Mouse (Mus musculus): ENCODE data around the gene Epha7. TPM values are rescaled to one million over a fixed set of nuclear protein-coding genes. Genes with fewer than 3 reads are reported as not detected.

Epha7 gene
- polyA plus RNA-seq, 1 experiment from 2014 or later: 61.3 TPM

DNA sequence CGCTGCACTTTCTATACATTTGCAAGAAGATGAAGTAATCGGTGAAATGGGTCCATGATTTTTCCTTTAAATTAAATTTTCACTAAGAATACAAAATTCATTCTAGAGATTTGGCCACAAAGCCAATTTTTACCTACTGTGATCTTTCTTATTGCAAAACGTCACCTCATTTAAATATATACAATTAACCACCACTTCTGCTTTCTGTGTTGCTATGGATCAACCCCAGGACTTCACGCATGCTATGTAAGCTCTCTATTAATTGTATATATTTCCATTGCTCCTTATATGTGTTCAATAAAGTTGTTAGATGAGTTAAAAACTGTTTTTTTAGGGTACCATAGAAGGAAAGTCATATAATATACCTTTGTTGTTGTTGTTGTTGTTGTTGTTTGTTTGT lies 86.4 kb downstream of the Epha7 start:
- Histone ChIP-seq H3K4me1 (ENCODE audit: insufficient read depth) (no peaks in the 10 kb centered on the region), H3K27me3 (ENCODE audit: insufficient read depth, low read length) (no peaks in the 10 kb centered on the region), H3K27ac (ENCODE audit: low read depth) (no peak overlapping the region), H3K36me3 (ENCODE audit: insufficient read depth) (no peaks in the 10 kb centered on the region), H3K9me3 (ENCODE audit: low read depth, low read length) (no peaks in the 10 kb centered on the region), H3K4me3 (ENCODE audit: low read depth, low read length) (no peak overlapping the region), H3K9ac (no peak overlapping the region), H3K4me2 (no peak overlapping the region)
- WGBS: 93% methylated on average over 4 of the region's 4 CpGs
- no peak for TF ChIP-seq CTCF (IDR thresholded peaks at IDR 0.05; ENCODE audit: low read depth)
- ATAC-seq (ENCODE audit: insufficient read depth) (no peak), DNase-seq (no peak)

DNA sequence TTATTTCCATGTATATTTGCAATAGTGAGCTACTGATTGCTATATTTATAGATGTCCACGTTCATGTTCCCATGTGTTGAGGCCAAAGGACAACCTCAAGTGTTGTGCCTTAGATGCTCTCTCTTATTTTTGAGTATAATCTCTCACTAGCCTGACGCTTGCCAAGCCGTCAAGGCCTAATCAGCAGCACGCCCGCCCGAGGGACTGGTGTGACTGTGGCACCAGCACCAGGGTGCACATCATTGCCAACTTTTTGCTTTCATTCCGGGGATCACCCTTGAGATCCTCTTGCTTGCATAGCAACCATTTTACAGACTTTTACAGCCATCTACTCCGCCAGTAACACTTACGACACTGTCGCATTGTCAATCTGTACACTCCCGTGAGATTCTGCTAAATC lies 86.9 kb downstream of the Epha7 start:
- Histone ChIP-seq H3K9me3 (ENCODE audit: low read depth, low read length) (no peaks in the 10 kb centered on the region), H3K27me3 (ENCODE audit: insufficient read depth, low read length) (no peaks in the 10 kb centered on the region), H3K4me1 (ENCODE audit: insufficient read depth) (no peaks in the 10 kb centered on the region), H3K4me3 (ENCODE audit: low read depth, low read length) (no peak overlapping the region), H3K9ac (no peak overlapping the region), H3K4me2 (no peak overlapping the region), H3K27ac (ENCODE audit: low read depth) (no peak overlapping the region), H3K36me3 (ENCODE audit: insufficient read depth) (no peaks in the 10 kb centered on the region)
- DNase-seq: no peak
- no peak for ATAC-seq (ENCODE audit: insufficient read depth)
- no peak for TF ChIP-seq CTCF (IDR thresholded peaks at IDR 0.05; ENCODE audit: low read depth)
- WGBS: 88% methylated on average over 11 of the region's 11 CpGs

GRCm38 (mm10) chr4:28901496-28901895 lies 88.6 kb downstream of the Epha7 start:
- Histone ChIP-seq H3K36me3 (ENCODE audit: insufficient read depth) (no peaks in the 10 kb centered on the region), H3K4me3 (ENCODE audit: low read depth, low read length) (no peak overlapping the region), H3K9ac (no peak overlapping the region), H3K4me2 (no peak overlapping the region), H3K27me3 (ENCODE audit: insufficient read depth, low read length) (no peaks in the 10 kb centered on the region), H3K9me3 (ENCODE audit: low read depth, low read length) (no peaks in the 10 kb centered on the region), H3K27ac (ENCODE audit: low read depth) (no peak overlapping the region), H3K4me1 (ENCODE audit: insufficient read depth) (no peaks in the 10 kb centered on the region)
- TF ChIP-seq CTCF (IDR thresholded peaks at IDR 0.05; ENCODE audit: low read depth): no peak
- 92% methylated on average over 5 of the region's 5 CpGs for WGBS
- DNase-seq: no peak
- no peak for ATAC-seq (ENCODE audit: insufficient read depth)

GRCm38 (mm10) chr4:28902004-28902704 lies 89.2 kb downstream of the Epha7 start:
- WGBS: 88% methylated on average over 4 of the region's 4 CpGs
- H3K9ac ChIP-seq: no peak overlapping the region
- H3K4me3 ChIP-seq (ENCODE audit: low read depth, low read length): no peak overlapping the region
- no peak overlapping the region for H3K4me2 ChIP-seq
- TF ChIP-seq CTCF (IDR thresholded peaks at IDR 0.05; ENCODE audit: low read depth): no peak
- no peak for DNase-seq
- no peak for ATAC-seq (ENCODE audit: insufficient read depth)
- H3K36me3 ChIP-seq (ENCODE audit: insufficient read depth): no peaks in the 10 kb centered on the region
- H3K27ac ChIP-seq (ENCODE audit: low read depth): no peak overlapping the region
- no peaks in the 10 kb centered on the region for H3K9me3 ChIP-seq (ENCODE audit: low read depth, low read length)
- no peaks in the 10 kb centered on the region for H3K27me3 ChIP-seq (ENCODE audit: insufficient read depth, low read length)
- H3K4me1 ChIP-seq (ENCODE audit: insufficient read depth): no peaks in the 10 kb centered on the region

- H3K9ac ChIP-seq: no peak overlapping the region
- H3K4me2 ChIP-seq: no peak overlapping the region
- no peaks in the 10 kb centered on the region for H3K36me3 ChIP-seq (ENCODE audit: insufficient read depth)
- no peaks in the 10 kb centered on the region for H3K9me3 ChIP-seq (ENCODE audit: low read depth, low read length)
- H3K4me1 ChIP-seq (ENCODE audit: insufficient read depth): no peaks in the 10 kb centered on the region
- DNase-seq: no peak
- H3K27ac ChIP-seq (ENCODE audit: low read depth): no peak overlapping the region
- 89% methylated on average over 2 of the region's 2 CpGs for WGBS
- no peak for TF ChIP-seq CTCF (IDR thresholded peaks at IDR 0.05; ENCODE audit: low read depth)
- no peaks in the 10 kb centered on the region for H3K27me3 ChIP-seq (ENCODE audit: insufficient read depth, low read length)
- H3K4me3 ChIP-seq (ENCODE audit: low read depth, low read length): no peak overlapping the region
- ATAC-seq (ENCODE audit: insufficient read depth): no peak
Observed at GRCm38 (mm10) chr4:28906985-28907384, 94.1 kb downstream of the Epha7 start.

- no peak overlapping the region for H3K4me3 ChIP-seq (ENCODE audit: low read depth, low read length)
- TF ChIP-seq CTCF (IDR thresholded peaks at IDR 0.05; ENCODE audit: low read depth): no peak
- H3K4me2 ChIP-seq: no peak overlapping the region
- DNase-seq (no peak), ATAC-seq (ENCODE audit: insufficient read depth) (no peak)
- no peaks in the 10 kb centered on the region for H3K36me3 ChIP-seq (ENCODE audit: insufficient read depth)
- no peak overlapping the region for H3K9ac ChIP-seq
- WGBS: 69% methylated on average over 4 of the region's 4 CpGs
- no peak overlapping the region for H3K27ac ChIP-seq (ENCODE audit: low read depth)
- no peaks in the 10 kb centered on the region for H3K27me3 ChIP-seq (ENCODE audit: insufficient read depth, low read length)
- no peaks in the 10 kb centered on the region for H3K9me3 ChIP-seq (ENCODE audit: low read depth, low read length)
- H3K4me1 ChIP-seq (ENCODE audit: insufficient read depth): no peaks in the 10 kb centered on the region
Observed at GRCm38 (mm10) chr4:28910127-28910526, 97.2 kb downstream of the Epha7 start.

GRCm38 (mm10) chr4:28912028-28912427 lies 99.1 kb downstream of the Epha7 start:
- ATAC-seq (ENCODE audit: insufficient read depth) (no peak), DNase-seq (no peak)
- no peak overlapping the region for H3K4me3 ChIP-seq (ENCODE audit: low read depth, low read length)
- H3K36me3 ChIP-seq (ENCODE audit: insufficient read depth): no peaks in the 10 kb centered on the region
- TF ChIP-seq CTCF (IDR thresholded peaks at IDR 0.05; ENCODE audit: low read depth): no peak
- no peaks in the 10 kb centered on the region for H3K9me3 ChIP-seq (ENCODE audit: low read depth, low read length)
- no peak overlapping the region for H3K4me2 ChIP-seq
- H3K27me3 ChIP-seq (ENCODE audit: insufficient read depth, low read length): no peaks in the 10 kb centered on the region
- H3K27ac ChIP-seq (ENCODE audit: low read depth): no peak overlapping the region
- no peak overlapping the region for H3K9ac ChIP-seq
- no peaks in the 10 kb centered on the region for H3K4me1 ChIP-seq (ENCODE audit: insufficient read depth)
- 71% methylated on average over 2 of the region's 2 CpGs for WGBS

All from lung, embryonic 14.5 days (tissue).